Mouse (Mus musculus) left cerebral cortex, adult 6 months (tissue): Measurements from ENCODE around the gene 2810408A11Rik. TPM values are rescaled to one million over a fixed set of nuclear protein-coding genes. Genes with fewer than 3 reads are reported as not detected.

Experiments used
- long read RNA-seq, 2 experiments: library from polyadenylated mRNA; unstranded; transcript quantifications; one replicate each; pipeline ENCODE4 v2.0.0; 2019 to 2020
- polyA plus RNA-seq: library from polyadenylated mRNA; unstranded; fragments of <200 nt; fragmentation: Nextera tagmentation; gene quantifications from 2 replicates; pipeline ENCODE4 v1.2.3, GENCODE M21; 2021

Gene 2810408A11Rik
- 0.20 and 0.37 TPM in 2 replicates for polyA plus RNA-seq
- long read RNA-seq, experiment 1, result 0 reads
- long read RNA-seq, experiment 2, partial matches to known transcripts, result 0 of 1 reads
- long read RNA-seq, experiment 2, other reads (novel, unspliced or antisense), result 0 of 1 reads

DNA sequence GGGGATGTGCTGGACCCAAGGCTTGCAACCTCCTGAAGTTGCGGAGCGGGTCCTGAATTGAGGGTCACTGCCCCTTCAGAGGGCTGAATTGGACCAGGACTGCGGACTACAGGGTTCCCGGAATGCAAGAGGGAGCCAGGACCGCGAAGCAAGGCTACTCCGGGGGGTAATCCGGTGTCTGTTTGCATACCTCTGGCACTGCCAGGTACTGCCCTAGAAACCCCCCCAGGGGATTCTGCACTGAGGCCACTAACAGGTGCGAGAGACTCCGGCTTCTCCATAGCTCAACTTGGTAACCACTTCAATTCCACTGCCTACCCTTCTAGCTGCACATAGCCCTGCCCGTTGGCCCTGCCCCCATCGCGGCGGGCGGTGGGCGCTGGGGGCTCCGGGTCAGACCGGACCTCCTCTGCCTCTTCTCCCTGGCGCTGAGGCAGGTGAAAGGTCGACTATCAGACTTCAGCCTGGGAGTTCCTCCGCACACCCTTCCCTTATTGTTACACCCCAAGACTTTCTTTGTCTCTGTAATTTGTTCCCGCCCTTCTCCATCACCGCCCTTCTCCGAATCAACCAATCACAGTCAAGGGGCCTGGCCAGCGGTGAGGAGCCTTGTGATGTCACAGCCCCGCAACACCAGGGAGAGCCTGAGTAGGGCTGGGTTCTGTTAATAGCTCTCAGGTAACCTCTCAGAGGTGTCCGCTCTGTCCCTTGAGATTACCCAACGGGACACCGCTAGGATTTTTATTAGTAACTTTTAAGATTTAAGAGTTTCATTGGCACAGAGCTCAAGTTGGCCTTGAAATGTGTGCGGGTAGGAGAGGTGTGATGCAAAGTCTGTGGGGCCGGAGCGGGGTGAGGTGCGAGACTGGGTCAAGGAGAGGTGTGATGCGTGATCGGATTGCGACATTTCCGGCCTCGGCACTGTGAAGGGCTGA, at the start of gene 2810408A11Rik, which contains the start of gene Neurl4:
TSS of gene 2810408A11Rik (minus strand) at position 517 of the 935 bp plus-strand sequence.
TSS of gene Neurl4 (plus strand) at position 602 of the 935 bp plus-strand sequence.

DNA sequence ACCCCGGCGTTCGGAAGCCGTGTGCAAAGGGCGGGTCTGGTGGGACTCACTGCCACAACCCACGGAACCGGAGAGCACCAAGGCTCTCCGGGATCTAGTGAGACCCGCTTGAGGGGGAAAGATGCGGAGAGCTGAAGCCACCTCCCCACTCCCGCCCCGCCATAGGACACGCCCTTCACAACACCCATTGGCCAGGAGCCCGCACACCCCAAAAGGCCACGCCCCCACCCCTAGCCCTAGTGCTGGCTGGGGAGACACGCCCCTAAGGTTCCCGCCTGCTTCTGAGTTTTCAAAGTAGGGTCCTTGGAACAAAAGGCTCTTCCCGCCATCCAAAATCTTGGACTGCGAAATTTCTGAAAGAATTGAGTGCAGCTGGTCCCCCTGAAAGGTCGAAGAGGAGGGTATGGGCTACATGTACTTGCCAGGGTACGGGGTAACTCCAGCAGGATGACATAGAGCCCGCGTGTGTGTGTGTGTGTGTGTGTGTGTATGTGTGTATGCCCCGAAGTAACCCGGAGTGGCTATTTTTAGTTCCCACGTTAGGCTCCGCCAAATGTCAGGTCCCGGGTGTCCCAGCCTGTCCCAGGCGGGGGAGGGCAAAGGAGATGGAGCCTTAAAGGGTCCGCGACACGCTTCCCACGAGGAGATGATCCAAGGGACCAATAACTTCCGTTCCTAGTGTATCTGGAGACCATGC, 47.4 kb upstream of the 2810408A11Rik start, which contains the start of gene Slc2a4:
TSS of gene Slc2a4 (minus strand) at position 123 of the 697 bp plus-strand sequence.

DNA sequence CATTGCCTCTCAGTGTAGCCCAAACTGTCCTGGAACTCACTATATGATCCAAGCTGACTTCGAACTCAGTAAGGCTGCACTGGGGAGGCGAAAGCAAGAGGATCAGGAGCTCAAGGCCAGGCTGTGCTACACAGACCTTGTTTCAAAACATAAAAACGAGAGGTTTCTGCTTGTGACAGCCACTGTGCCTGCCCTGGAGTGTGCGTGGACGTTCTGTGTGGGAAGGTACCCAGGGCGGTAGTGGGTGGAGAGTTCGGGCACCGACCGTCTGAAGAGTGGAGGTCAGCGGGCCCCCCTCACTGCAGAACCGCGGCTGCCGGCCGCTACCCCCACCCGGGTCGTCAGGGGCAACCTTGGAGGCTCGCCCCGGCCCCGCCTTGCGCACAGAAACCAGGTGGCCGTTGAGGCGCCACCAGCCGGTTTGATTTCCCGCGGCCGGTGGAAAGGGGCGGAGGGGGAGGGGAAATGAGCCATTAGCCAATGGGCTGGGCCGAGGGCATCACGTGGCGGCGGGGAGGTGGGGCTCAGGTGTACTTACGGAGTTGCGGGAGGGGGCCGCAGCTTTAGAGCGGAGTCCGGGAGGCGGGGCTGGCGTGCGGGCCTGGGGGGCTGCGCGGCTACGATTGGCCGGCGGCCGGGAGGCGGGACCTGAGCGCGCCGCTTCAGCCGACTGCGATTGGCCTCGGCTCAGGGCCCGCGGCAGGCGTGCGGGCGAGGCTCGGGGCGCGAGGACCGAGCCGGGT, 34.5 kb upstream of the 2810408A11Rik start, which contains the start of gene Ybx2:
TSS of gene Ybx2 (plus strand) at position 660 of the 743 bp plus-strand sequence.

DNA sequence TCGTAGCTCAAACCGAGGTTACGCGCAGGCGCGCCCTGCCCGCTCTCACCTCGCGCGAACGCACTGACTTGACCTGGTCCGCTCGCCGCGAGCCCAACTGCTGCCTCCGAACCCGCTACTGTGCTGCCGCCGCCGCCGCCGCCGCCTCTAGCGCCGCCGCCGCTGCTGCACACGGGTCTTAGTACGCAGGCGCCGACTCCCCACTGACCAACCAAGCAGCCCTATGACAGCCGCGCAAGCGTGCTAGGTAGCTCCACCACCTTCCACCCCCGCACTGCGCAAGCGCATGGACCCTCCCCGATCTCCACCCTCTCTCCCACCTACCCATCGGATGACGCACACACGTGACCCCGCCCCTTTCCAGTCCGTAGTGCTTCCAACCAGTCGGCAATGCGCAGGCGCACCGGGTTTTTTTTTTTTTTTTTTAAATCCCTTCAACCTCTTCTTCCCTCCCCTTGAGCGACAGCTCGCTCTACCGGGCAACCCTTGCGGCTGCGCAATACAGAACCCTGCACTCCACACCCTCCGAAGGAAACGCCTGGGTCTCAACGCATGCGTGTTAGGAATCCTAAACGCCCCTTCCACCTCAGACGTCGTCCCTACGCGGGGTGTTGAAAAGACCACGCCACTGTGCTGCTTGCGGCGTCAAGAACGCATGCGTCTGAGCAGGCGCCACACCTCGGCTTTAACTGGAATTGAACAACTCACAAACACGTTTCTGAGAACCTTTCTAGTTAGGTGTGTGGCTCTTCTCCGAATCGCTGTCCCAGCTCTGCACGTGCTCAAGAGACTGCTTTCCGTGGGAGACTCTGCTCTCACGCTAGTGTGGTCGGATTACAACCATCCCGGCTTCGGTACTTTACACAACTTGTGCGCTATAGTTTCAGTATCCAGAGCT, 20.6 kb upstream of the 2810408A11Rik start, which contains the start of gene Eif5a:
TSS of gene Eif5a (minus strand) at position 845 of the 898 bp plus-strand sequence.

DNA sequence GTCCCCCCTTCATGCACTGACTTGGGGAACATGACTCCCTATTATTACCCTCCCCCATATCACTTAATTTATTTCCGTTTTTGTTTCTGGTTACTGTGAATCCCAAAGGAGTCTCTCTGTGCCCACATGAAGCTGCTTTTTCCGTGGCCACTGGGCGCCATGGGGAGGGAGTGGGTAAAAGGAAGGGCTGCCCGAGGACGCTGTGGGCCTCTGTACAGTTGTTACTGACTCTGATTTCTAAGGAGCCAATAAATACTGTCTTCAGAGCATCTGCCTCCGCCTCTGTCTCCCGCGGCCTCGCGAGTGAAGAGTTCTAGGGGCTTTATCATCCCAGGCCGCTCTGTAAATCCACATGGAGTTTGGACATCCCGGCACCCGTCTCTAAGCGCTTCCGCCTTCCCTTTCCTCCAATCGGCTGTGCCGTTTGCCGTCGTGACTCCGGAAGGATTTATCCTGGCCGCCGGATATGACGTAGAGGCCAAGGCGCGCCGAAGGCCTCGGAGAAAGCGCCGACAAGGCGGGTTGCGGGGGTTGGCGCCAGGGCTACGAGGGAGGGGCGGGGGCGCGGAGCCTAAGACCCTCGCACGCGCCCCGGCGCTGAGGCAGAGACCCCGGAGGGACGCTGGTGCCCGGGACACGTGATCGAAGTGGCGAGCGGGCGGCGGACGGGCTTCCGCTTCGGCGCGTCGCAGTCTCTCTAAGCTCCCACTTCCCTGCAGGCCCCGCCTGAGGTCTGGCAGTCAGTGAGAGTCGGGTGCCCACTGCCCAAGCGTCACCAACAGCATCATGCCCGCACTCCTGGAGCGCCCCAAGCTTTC, 13.0 kb upstream of the 2810408A11Rik start, which contains the start of gene Gps2:
TSS of gene Gps2 (plus strand) at position 335 of the 818 bp plus-strand sequence.

DNA sequence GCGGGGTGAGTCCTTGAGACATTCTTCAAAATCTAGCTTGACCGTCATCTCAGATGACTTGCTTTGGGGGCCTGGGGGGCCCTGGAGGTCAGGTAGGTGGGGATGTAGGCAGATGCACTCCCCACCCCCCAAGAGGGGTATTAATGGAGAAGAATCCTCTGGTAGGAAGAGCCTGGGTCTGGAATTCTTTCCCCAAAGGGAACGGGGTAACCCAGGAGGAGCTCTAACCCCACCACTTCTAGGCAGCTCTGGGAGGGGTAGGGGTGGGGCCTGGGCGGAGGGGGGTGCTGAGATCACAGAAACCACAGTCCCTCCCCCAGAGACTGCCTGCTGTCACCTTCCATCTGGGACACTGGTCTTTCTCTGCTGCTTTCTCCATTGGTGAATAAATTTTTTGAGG, 5.5 kb downstream of the 2810408A11Rik start, which contains the start of gene Acap1:
TSS of gene Acap1 (minus strand) at position 249 of the 400 bp plus-strand sequence.

DNA sequence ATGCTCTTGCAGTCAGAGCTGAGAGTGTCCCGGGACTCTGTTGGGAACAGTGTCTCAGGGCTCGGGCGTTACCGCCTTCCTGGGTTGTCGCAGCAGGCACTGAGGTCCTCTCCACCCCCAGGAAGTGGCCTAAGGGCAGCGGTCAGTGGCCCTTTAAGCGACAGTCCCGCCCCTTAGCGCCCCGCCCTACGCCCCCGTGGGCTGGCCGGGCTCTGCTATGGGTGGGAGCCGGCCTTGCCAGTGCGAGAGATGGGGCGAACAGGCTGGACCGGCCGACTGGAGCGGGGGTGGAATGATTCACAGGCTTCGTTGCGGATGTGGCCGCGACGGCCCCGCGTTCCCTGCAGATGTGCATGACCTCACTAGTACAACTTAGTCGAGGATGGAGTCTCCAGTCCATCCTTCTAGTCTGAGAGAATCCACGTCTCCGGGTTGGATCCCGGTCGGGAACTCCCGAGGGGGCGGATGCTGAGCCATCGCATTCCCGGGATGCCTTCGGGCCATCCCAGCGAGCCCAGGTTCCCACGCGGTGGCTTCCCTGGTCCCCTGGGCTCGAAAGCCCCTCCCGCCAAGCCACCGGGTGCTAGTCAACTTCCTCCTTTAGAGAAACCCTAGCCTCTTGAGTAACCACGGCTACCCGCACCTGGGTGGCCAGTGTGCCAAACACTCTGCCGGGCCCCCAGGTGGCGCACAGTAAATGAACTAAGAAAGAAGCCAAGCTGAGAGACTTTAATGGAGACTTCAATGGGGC, 19.8 kb downstream of the 2810408A11Rik start, which contains the start of gene Kctd11:
TSS of gene Kctd11 (minus strand) at position 554 of the 751 bp plus-strand sequence.

DNA sequence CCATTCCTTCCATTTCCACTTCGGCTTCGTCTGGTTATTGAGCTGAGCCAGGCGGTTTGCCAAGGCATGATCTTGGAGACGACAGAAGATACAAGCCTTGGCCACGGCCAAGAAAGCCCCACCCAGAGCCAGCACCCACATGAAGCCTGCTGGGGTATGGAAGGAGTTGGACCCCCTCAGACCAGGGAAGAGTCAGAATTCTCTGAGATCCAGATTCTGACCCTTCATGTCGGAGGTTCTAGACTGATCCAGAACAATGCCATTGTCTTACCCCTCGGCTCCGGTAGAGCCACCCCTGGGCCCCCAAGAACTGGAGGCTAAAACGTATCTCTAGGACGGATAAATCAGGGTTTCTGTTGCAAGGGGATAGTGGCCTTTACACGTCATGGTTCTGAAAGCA, 22.9 kb downstream of the 2810408A11Rik start, which contains the start of gene Tmem95:
TSS of gene Tmem95 (minus strand) at position 141 of the 400 bp plus-strand sequence.

DNA sequence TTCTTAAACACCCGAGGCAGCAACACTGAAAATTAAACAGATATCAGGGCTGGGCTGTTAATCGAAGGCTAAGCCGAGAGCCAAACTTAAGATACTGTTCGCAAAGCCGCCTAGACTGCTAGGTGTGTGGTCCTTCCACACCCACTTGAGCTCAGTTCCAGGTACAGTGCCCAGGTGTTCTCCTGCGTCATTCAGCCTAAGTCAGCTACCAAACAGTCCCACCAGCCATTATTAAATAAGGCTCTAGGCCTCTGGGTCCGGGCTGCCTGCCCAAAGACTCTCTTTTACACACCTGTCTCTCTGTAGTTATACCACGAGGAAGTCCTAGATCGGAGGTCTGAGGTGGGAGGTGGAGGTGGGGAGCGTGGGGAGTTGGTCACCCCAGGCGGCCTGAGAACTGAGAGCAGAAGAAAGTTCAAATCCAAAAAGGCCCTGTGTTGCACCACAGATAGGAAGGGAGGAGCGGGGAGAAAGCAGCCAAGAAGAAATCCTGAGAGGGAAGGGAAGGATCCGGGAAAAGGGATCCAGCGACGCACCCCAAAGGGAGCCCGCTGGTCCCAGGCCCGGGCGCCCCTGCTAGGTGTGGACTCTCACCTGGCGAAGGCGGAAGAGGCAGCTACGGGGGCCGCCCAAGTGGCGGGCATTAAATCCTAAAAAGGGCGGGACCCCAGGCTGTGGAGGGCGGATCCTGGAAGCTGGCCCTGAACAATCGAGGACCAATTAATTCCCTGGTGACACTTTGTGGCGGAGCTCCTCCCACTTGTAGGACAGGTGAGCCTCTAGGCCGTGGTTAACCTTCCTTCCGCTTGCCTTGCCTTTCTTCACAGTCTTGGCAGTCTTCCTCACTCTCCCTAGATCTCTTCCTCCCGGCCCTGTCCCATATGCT, 42.4 kb downstream of the 2810408A11Rik start, which contains the start of gene Tnk1:
TSS of gene Tnk1 (minus strand) at position 618 of the 886 bp plus-strand sequence.

Other genes starting within 250 kb of the 2810408A11Rik start
- 0.36 TPM in 1 of 2 replicates, not detected in the other for gene Sox15, start 245.7 kb downstream of the 2810408A11Rik start, polyA plus RNA-seq
- 87.7 and 102 TPM in 2 replicates for gene Mpdu1, start 238.3 kb downstream of the 2810408A11Rik start, polyA plus RNA-seq
- gene Cd68, start 234.8 kb downstream of the 2810408A11Rik start, polyA plus RNA-seq, result 18.2 and 20.8 TPM in 2 replicates
- 163 and 212 TPM in 2 replicates for gene Eif4a1, start 228.6 kb downstream of the 2810408A11Rik start, polyA plus RNA-seq
- gene Senp3, start 218.9 kb downstream of the 2810408A11Rik start, polyA plus RNA-seq, result 16.2 and 20.9 TPM in 2 replicates
- 3.5 and 3.8 TPM in 2 replicates for gene Tnfsf13, start 215.2 kb downstream of the 2810408A11Rik start, polyA plus RNA-seq
- gene Tnfsf12, start 205.1 kb downstream of the 2810408A11Rik start, polyA plus RNA-seq, result 3.3 and 11.2 TPM in 2 replicates
- gene Tnfsfm13, start 204.9 kb downstream of the 2810408A11Rik start, polyA plus RNA-seq, result 3.0 and 5.7 TPM in 2 replicates
- gene Polr2a, start 142.3 kb downstream of the 2810408A11Rik start, polyA plus RNA-seq, result 3.9 and 7.0 TPM in 2 replicates
- not detected in 2 replicates for gene Slc35g3, start 139.0 kb downstream of the 2810408A11Rik start, polyA plus RNA-seq
- gene Zbtb4, start 135.1 kb downstream of the 2810408A11Rik start, polyA plus RNA-seq, result 6.7 and 9.8 TPM in 2 replicates
- 0.17 and 0.19 TPM in 2 replicates for gene Chrnb1, start 105.0 kb downstream of the 2810408A11Rik start, polyA plus RNA-seq
- 2.3 and 2.7 TPM in 2 replicates for gene Fgf11, start 99.1 kb downstream of the 2810408A11Rik start, polyA plus RNA-seq
- 0.39 and 0.40 TPM in 2 replicates for gene Tmem102, start 95.4 kb downstream of the 2810408A11Rik start, polyA plus RNA-seq
- not detected in 2 replicates for gene Gm39566, start 85.7 kb downstream of the 2810408A11Rik start, polyA plus RNA-seq
- gene Spem2, start 82.5 kb downstream of the 2810408A11Rik start, polyA plus RNA-seq, result not detected in 2 replicates
- gene Spem1, start 78.8 kb downstream of the 2810408A11Rik start, polyA plus RNA-seq, result not detected in 2 replicates
- gene Nlgn2, start 63.2 kb downstream of the 2810408A11Rik start, polyA plus RNA-seq, result 12.4 and 16.8 TPM in 2 replicates
- 510 and 573 TPM in 2 replicates for gene Tmem256, start 62.5 kb downstream of the 2810408A11Rik start, polyA plus RNA-seq
- 4.0 and 11.7 TPM in 2 replicates for gene Plscr3, start 54.6 kb downstream of the 2810408A11Rik start, polyA plus RNA-seq
- gene Tnk1, start 42.3 kb downstream of the 2810408A11Rik start, polyA plus RNA-seq, result 0.08 TPM in 1 of 2 replicates, not detected in the other
- gene Tmem95, start 23.0 kb downstream of the 2810408A11Rik start, polyA plus RNA-seq, result not detected in 2 replicates
- 0.42 and 0.43 TPM in 2 replicates for gene Kctd11, start 19.6 kb downstream of the 2810408A11Rik start, polyA plus RNA-seq
- not detected in 2 replicates for gene Acap1, start 5.4 kb downstream of the 2810408A11Rik start, polyA plus RNA-seq
- 8.7 and 12.8 TPM in 2 replicates for gene Neurl4, start 85 bp upstream of the 2810408A11Rik start, polyA plus RNA-seq
- 19.7 and 23.9 TPM in 2 replicates for gene Gps2, start 12.9 kb upstream of the 2810408A11Rik start, polyA plus RNA-seq
- gene Eif5a, start 21.0 kb upstream of the 2810408A11Rik start, polyA plus RNA-seq, result 765 and 797 TPM in 2 replicates
- 0.92 TPM in 1 of 2 replicates, not detected in the other for gene Ybx2, start 34.8 kb upstream of the 2810408A11Rik start, polyA plus RNA-seq
- 0.61 and 0.64 TPM in 2 replicates for gene Slc2a4, start 47.2 kb upstream of the 2810408A11Rik start, polyA plus RNA-seq
- gene Cldn7, start 63.8 kb upstream of the 2810408A11Rik start, polyA plus RNA-seq, result not detected in 2 replicates
- 16.4 and 21.9 TPM in 2 replicates for gene Ctdnep1, start 80.2 kb upstream of the 2810408A11Rik start, polyA plus RNA-seq
- 112 and 113 TPM in 2 replicates for gene Elp5, start 81.5 kb upstream of the 2810408A11Rik start, polyA plus RNA-seq
- 291 and 457 TPM in 2 replicates for gene Gabarap, start 90.2 kb upstream of the 2810408A11Rik start, polyA plus RNA-seq
- 9.2 and 18.6 TPM in 2 replicates for gene Phf23, start 94.8 kb upstream of the 2810408A11Rik start, polyA plus RNA-seq
- 1.6 and 4.0 TPM in 2 replicates for gene Dvl2, start 99.6 kb upstream of the 2810408A11Rik start, polyA plus RNA-seq
- 40.5 and 55.2 TPM in 2 replicates for gene Acadvl, start 114.4 kb upstream of the 2810408A11Rik start, polyA plus RNA-seq
- 50.8 and 69.9 TPM in 2 replicates for gene Dlg4, start 116.0 kb upstream of the 2810408A11Rik start, polyA plus RNA-seq
- gene Asgr1, start 153.1 kb upstream of the 2810408A11Rik start, polyA plus RNA-seq, result 3.1 and 3.3 TPM in 2 replicates
- not detected in 2 replicates for gene Asgr2, start 191.7 kb upstream of the 2810408A11Rik start, polyA plus RNA-seq
- gene Mgl2, start 229.3 kb upstream of the 2810408A11Rik start, polyA plus RNA-seq, result 0.83 and 1.4 TPM in 2 replicates